1 mouse cellular context compared by ENCODE assay signal in the genomic region with DNA sequence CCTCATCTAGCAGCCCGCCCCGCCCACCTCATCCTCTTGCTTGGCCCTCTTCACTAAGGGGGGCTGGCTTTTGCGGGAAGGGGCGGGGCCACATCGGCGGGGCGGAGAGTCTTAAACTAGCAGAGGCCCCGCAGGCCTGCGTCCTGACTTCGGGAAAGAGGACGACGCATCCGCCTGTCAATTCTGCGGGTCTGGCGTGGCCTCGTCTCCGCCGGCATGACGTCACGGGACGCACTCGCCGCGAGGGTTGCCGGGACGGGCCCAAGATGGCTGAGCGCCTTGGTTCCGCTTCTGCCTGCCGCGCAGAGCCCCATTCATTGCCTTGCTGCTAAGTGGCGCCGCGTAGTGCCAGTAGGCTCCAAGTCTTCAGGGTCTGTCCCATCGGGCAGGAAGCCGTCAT.
TF ChIP-seq lines count a peak whose summit lies in the region.

TSS of gene Htt (plus strand) at position 232 of the 400 bp plus-strand sequence.

TF ChIP-seq in myocyte, 11 proteins besides CTCF, POLR2A, EP300 and RAD21 (continued from another document):
- TF ChIP-seq TCF12 (IDR thresholded peaks at IDR 0.05; ENCODE audit: insufficient read depth, poor library complexity, severe bottlenecking) = no peak
- TF ChIP-seq SRF (IDR thresholded peaks at IDR 0.05; ENCODE audit: control insufficient read depth, insufficient read length, low read depth) = no peak
